Mouse (Mus musculus) spleen, adult 2 months (tissue): ENCODE measurements around the gene Ccdc162. TPM values are rescaled to one million over a fixed set of nuclear protein-coding genes. Genes with fewer than 3 reads are reported as not detected.
"Not testable (repeated sequence)": the region's sequence is repeated elsewhere in the genome, so short reads cannot be mapped to it uniquely, and the experiment has no call there.

ENCODE experiments used
- DNase-seq, 2 experiments: peaks; one replicate each; pipeline versions ENCODE4 v3.0.0 to v3.0.0-alpha.2; 2012 to 2021; ENCODE audit warnings: low spot score in 2 of 2, low read depth in 1 of 2
- H3K27ac ChIP-seq: fragments of 200-500 bp; 2 replicates; pipeline ENCODE4 v1.5.1; 2012; ENCODE audit warnings: low read length, inconsistent platforms; ENCODE audit not compliant: insufficient read depth
- H3K27me3 ChIP-seq: fragments of 200-500 bp; 2 replicates; pipeline ENCODE4 v1.6.1; 2012; ENCODE audit warnings: mild to moderate bottlenecking, moderate library complexity, low read length, inconsistent platforms; ENCODE audit not compliant: control insufficient read depth, insufficient read depth
- H3K36me3 ChIP-seq: fragments of 200-500 bp; 2 replicates; pipeline ENCODE4 v1.6.1; 2012; ENCODE audit warnings: mild to moderate bottlenecking, low read length, inconsistent platforms; ENCODE audit not compliant: control insufficient read depth, insufficient read depth
- H3K4me1 ChIP-seq: fragments of 200-500 bp; 2 replicates; pipeline ENCODE4 v1.6.1; 2011; ENCODE audit warnings: inconsistent platforms; ENCODE audit not compliant: control insufficient read depth, insufficient read depth, insufficient read length
- H3K4me3 ChIP-seq: fragments of 200-500 bp; 2 replicates; pipeline ENCODE4 v1.5.1; 2011; ENCODE audit warnings: mild to moderate bottlenecking, inconsistent platforms; ENCODE audit not compliant: insufficient read depth, insufficient read length; ENCODE audit errors: extremely low read depth
- CTCF ChIP-seq: fragments of 200-500 bp; IDR thresholded peaks from 2 replicates; pipeline ENCODE4 v1.5.1; 2011; ENCODE audit warnings: mild to moderate bottlenecking, inconsistent platforms; ENCODE audit not compliant: insufficient read depth, insufficient read length, insufficient replicate concordance; ENCODE audit errors: extremely low read depth
- POLR2A ChIP-seq: fragments of 200-500 bp; IDR thresholded peaks from 2 replicates; pipeline ENCODE4 v1.6.1; 2011; ENCODE audit warnings: low read depth, low read length, inconsistent platforms
- WGBS: fragments of 180-500 bp; shearing (Covaris S2); methylation state at CpG from one replicate; pipeline ENCODE4 v1.1.7; 2018; 5-methylcytosine and 5-hydroxymethylcytosine counted together
- polyA plus RNA-seq: library from polyadenylated mRNA; depleted of rRNA; stranded (reverse); fragments of >200 nt; gene quantifications from 2 replicates; pipeline ENCODE4 v1.2.3, GENCODE M21; 2012

Gene Ccdc162
- polyA plus RNA-seq, 1 experiment = 0.41 TPM

- H3K36me3 ChIP-seq = 0 out of 2 replicates have a peak, but pooled peaks cover 1% of the 10 kb centered on the region
- under 1% methylated on average over 23 of the region's 23 CpGs for WGBS
- DNase-seq = peak; percentile 84 to 87
- H3K27me3 ChIP-seq = no peaks in the 10 kb centered on the region
- H3K4me3 ChIP-seq = peak overlapping the region; percentile 95
- no peak for TF ChIP-seq POLR2A
- TF ChIP-seq CTCF = peak; percentile 76; the same call in 1 of the 2 replicates
- H3K4me1 ChIP-seq = peaks cover 9% of the 10 kb centered on the region; the same call in 1 of the 2 replicates
- peak overlapping the region; percentile 98 for H3K27ac ChIP-seq
Measured at GRCm38 (mm10) chr10:41518508-41518980, 197.9 kb downstream of the Ccdc162 start.

GRCm38 (mm10) chr10:41514921-41515320 lies 201.5 kb downstream of the Ccdc162 start:
- H3K4me3 ChIP-seq = no peak overlapping the region
- TF ChIP-seq CTCF (no peak), POLR2A (no peak)

GRCm38 (mm10) chr10:41514301-41514700 lies 202.1 kb downstream of the Ccdc162 start:
- Histone ChIP-seq H3K36me3 (no peaks in the 10 kb centered on the region), H3K27ac (no peak overlapping the region), H3K4me1 (no peaks in the 10 kb centered on the region), H3K27me3 (no peaks in the 10 kb centered on the region), H3K4me3 (no peak overlapping the region)
- 82% methylated on average over 4 of the region's 4 CpGs for WGBS
- DNase-seq = no peak
- TF ChIP-seq CTCF (no peak), POLR2A (no peak)

More at GRCm38 (mm10) chr10:41514921-41515320, 201.5 kb downstream of the Ccdc162 start:
- no peak for DNase-seq
- no peak overlapping the region for H3K27ac ChIP-seq
- H3K36me3 ChIP-seq = no peaks in the 10 kb centered on the region
- H3K4me1 ChIP-seq = no peaks in the 10 kb centered on the region
- H3K27me3 ChIP-seq = no peaks in the 10 kb centered on the region

- Histone ChIP-seq H3K27me3 (no peaks in the 10 kb centered on the region), H3K36me3 (no peaks in the 10 kb centered on the region), H3K4me3 (no peak overlapping the region), H3K27ac (no peak overlapping the region), H3K4me1 (no peaks in the 10 kb centered on the region)
- TF ChIP-seq POLR2A (no peak), CTCF (peak; percentile 67; the same call in 1 of the 2 replicates)
- peak in 1 of 2 experiments; percentile 26 for DNase-seq
- 74% methylated on average over 2 of the region's 2 CpGs for WGBS
Measured at GRCm38 (mm10) chr10:41509160-41509559, 207.3 kb downstream of the Ccdc162 start.

GRCm38 (mm10) chr10:41505446-41505845 lies 211.0 kb downstream of the Ccdc162 start:
- WGBS = 4% methylated on average over 3 of the region's 3 CpGs
- not testable (repeated sequence) for H3K27ac ChIP-seq, H3K4me1 ChIP-seq, H3K36me3 ChIP-seq, H3K4me3 ChIP-seq, H3K27me3 ChIP-seq
- TF ChIP-seq CTCF = peak; percentile 76; the same call in 1 of the 2 replicates
- peak; percentile 41 to 53 for DNase-seq

- no peak overlapping the region for H3K27ac ChIP-seq
- H3K36me3 ChIP-seq = no peaks in the 10 kb centered on the region
- H3K4me3 ChIP-seq = no peak overlapping the region
- TF ChIP-seq CTCF (no peak), POLR2A (no peak)
- no peak for DNase-seq
- no peaks in the 10 kb centered on the region for H3K27me3 ChIP-seq
- H3K4me1 ChIP-seq = no peaks in the 10 kb centered on the region
- 92% methylated on average over 1 of the region's 1 CpGs for WGBS
Measured at GRCm38 (mm10) chr10:41504996-41505395, 211.4 kb downstream of the Ccdc162 start.

GRCm38 (mm10) chr10:41500941-41501340 lies 215.5 kb downstream of the Ccdc162 start:
- no peak for DNase-seq

More at GRCm38 (mm10) chr10:41500941-41501340, 215.5 kb downstream of the Ccdc162 start:
- Histone ChIP-seq H3K4me3 (no peak overlapping the region), H3K4me1 (no peaks in the 10 kb centered on the region), H3K36me3 (no peaks in the 10 kb centered on the region), H3K27me3 (no peaks in the 10 kb centered on the region), H3K27ac (no peak overlapping the region)
- TF ChIP-seq CTCF = no peak
- WGBS = 74% methylated on average over 4 of the region's 4 CpGs
